Mouse (Mus musculus) forebrain, embryonic 11.5 days (tissue): ENCODE results near the gene Ech1. TPM values are rescaled to one million over a fixed set of nuclear protein-coding genes. Genes with fewer than 3 reads are reported as not detected.
"Not testable (repeated sequence)": the region's sequence is repeated elsewhere in the genome, so short reads cannot be mapped to it uniquely, and the experiment has no call there.

ENCODE experiments used
- ATAC-seq: fragments of 200-750 bp; cut with Nextera tagmentation; replicated peaks from 2 replicates; pipeline ENCODE4 v1.8.0; 2017; ENCODE audit warnings: moderate TSS enrichment; ENCODE audit not compliant: low FRiP score
- DNase-seq: peaks from one replicate; pipeline ENCODE4 v3.0.0-alpha.2; 2017; ENCODE audit warnings: low spot score
- H3K27ac ChIP-seq: fragments of 300-500 bp; sonication (generic); 2 replicates; pipeline ENCODE4 v1.5.1; 2014; ENCODE audit warnings: low read depth, low read length
- H3K27me3 ChIP-seq: fragments of 300-500 bp; sonication (generic); 2 replicates; pipeline ENCODE4 v1.6.1; 2014; ENCODE audit warnings: mild to moderate bottlenecking, low read length, mixed read lengths; ENCODE audit not compliant: control insufficient read depth, insufficient read depth
- H3K36me3 ChIP-seq: fragments of 300-500 bp; sonication (generic); 2 replicates; pipeline ENCODE4 v1.6.1; 2014; ENCODE audit warnings: mild to moderate bottlenecking, low read length, moderate library complexity, mixed read lengths; ENCODE audit not compliant: control insufficient read depth, insufficient read depth
- H3K4me1 ChIP-seq: fragments of 300-500 bp; sonication (generic); replicated peaks from 2 replicates; pipeline ENCODE4 v1.6.1; 2014; ENCODE audit warnings: low read length, mixed read lengths; ENCODE audit not compliant: control insufficient read depth, insufficient read depth
- H3K4me2 ChIP-seq: fragments of 300-500 bp; sonication (generic); 2 replicates; pipeline ENCODE4 v1.6.1; 2014; ENCODE audit warnings: low read depth, mild to moderate bottlenecking, low read length, moderate library complexity, mixed read lengths; ENCODE audit not compliant: severe bottlenecking
- H3K4me3 ChIP-seq: fragments of 300-500 bp; sonication (generic); 2 replicates; pipeline ENCODE4 v1.5.1; 2014; ENCODE audit warnings: low read depth, low read length
- H3K9ac ChIP-seq: fragments of 300-500 bp; sonication (generic); 2 replicates; pipeline ENCODE4 v1.6.1; 2014; ENCODE audit warnings: low read length
- H3K9me3 ChIP-seq: fragments of 300-500 bp; sonication (generic); 2 replicates; pipeline ENCODE4 v1.6.1; 2016; ENCODE audit warnings: low read length, mixed read lengths; ENCODE audit not compliant: control insufficient read depth
- WGBS: fragments of 180-500 bp; shearing (Covaris S2); extraction: QIAGEN DNeasy Blood & Tissue Kit; methylation state at CpG from one replicate; pipeline ENCODE4 v1.1.7; 2014; 5-methylcytosine and 5-hydroxymethylcytosine counted together
- polyA plus RNA-seq: library from polyadenylated mRNA; unstranded; fragments of >200 nt; fragmentation: Nextera tagmentation; extraction: Ambion mirVana; gene quantifications from 2 replicates; pipeline ENCODE4 v1.2.1, GENCODE M21; 2014

Ech1 gene
- polyA plus RNA-seq, 1 experiment from 2014 or later = 74.0 TPM

DNA sequence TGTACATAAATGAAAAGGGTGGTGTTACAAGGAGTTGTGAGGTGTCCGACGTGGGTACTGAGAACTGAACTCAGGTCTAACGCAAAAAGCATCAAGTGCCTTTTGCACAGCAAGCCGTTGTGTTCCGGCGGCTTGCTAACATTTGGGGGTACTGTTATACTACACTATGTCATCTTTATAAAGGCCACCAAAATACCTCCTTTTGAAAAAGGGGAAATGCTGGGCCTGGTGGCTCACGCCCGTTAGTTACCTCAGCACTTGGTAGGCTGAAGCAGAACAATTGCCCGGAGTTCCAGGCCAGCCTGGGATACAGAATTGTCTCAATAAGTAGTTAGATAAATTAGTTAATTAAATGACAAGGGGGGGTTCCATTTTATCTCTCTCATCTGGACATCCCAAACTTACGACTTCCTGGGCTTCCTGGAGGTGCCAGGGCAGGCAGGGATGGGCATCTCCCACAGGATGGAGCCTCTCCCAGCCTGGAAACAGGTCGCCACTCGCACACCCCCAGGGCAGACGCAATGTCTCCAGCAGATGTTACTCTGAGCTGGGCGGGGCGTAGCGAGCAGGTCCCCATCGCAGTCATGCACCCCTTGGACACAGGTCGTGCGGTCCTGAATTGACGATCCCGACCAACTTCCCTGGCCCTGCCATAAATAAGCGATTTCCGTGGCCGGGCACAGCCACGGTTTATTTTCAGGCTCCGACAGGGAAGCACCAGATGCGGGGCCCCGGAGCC, 41.9 kb downstream of the Ech1 start:
- DNase-seq = no peak
- Histone ChIP-seq H3K27ac (no peak overlapping the region), H3K9ac (no peak overlapping the region), H3K4me2 (no peak overlapping the region), H3K4me3 (no peak overlapping the region), H3K4me1 (peaks cover 5% of the 10 kb centered on the region), H3K36me3 (no peaks in the 10 kb centered on the region), H3K27me3 (no peaks in the 10 kb centered on the region), H3K9me3 (no peaks in the 10 kb centered on the region)
- 92% methylated on average over 28 of the region's 28 CpGs for WGBS
- no peak; the same call in 1 of the 2 replicates for ATAC-seq

DNA sequence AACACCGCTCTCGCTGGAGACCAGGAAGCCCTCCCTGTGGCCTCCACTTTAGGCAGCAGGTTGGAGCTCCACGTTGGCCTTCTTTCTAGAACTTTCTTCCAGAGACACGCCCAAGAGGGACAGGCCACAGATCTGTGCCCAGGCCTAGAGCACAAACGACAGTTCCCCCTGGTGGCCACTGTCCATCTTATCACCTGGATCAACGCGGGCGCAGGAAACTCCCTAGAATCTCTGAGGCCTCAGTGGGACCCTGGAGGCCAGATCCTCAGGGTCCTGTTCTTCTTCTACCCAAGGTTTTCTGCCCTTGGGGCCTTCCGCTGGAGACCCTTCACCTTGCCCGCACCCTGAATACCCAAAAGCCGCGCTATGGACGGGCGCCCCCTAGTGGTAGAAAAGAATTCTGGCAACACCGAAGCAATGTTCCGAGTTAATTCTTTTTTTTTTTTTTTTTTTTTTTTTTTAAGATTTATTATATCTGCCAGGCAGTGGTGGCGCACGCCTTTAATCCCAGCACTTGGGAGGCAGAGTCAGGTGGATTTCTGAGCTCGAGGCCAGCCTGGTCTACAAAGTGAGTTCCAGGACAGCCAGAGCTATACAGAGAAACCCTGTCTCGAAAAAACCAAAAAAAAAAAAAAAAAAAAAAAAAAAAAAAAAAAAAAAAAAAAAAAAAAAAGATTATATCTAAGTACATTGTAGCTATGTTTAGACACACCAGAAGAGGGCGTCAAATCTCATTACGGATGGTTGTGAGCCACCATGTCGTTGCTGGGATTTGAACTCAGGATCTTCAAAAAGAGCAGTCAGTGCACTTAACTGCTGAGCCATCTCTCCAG, 42.7 kb downstream of the Ech1 start:
- not testable (repeated sequence) for H3K36me3 ChIP-seq, H3K9ac ChIP-seq, H3K4me2 ChIP-seq, H3K27me3 ChIP-seq, H3K4me1 ChIP-seq, ATAC-seq, H3K9me3 ChIP-seq, H3K4me3 ChIP-seq, H3K27ac ChIP-seq
- WGBS = 31% methylated on average over 23 of the region's 23 CpGs
- peak; percentile 82 for DNase-seq

- WGBS = 89% methylated on average over 24 of the region's 24 CpGs
- no peak overlapping the region for H3K4me3 ChIP-seq
- H3K4me2 ChIP-seq = no peak overlapping the region
- DNase-seq (no peak), ATAC-seq (no peak)
- no peak overlapping the region for H3K9ac ChIP-seq
- no peak overlapping the region for H3K27ac ChIP-seq
- H3K27me3 ChIP-seq = no peaks in the 10 kb centered on the region
- no peaks in the 10 kb centered on the region for H3K36me3 ChIP-seq
- no peaks in the 10 kb centered on the region for H3K9me3 ChIP-seq
- H3K4me1 ChIP-seq = no peaks in the 10 kb centered on the region
Measured at GRCm38 (mm10) chr7:28870901-28871664, 46.1 kb downstream of the Ech1 start.

- no peak overlapping the region for H3K4me3 ChIP-seq
- no peaks in the 10 kb centered on the region for H3K27me3 ChIP-seq
- DNase-seq (no peak), ATAC-seq (no peak)
- no peaks in the 10 kb centered on the region for H3K36me3 ChIP-seq
- no peak overlapping the region for H3K9ac ChIP-seq
- no peak overlapping the region for H3K4me2 ChIP-seq
- H3K4me1 ChIP-seq = no peaks in the 10 kb centered on the region
- no peaks in the 10 kb centered on the region for H3K9me3 ChIP-seq
- WGBS = 80% methylated on average over 2 of the region's 2 CpGs
- H3K27ac ChIP-seq = no peak overlapping the region
Measured at GRCm38 (mm10) chr7:28874565-28874964, 49.5 kb downstream of the Ech1 start.

GRCm38 (mm10) chr7:28876099-28876498, 51.1 kb downstream of the Ech1 start:
- Histone ChIP-seq H3K9ac (no peak overlapping the region), H3K27me3 (no peaks in the 10 kb centered on the region), H3K4me1 (no peaks in the 10 kb centered on the region), H3K9me3 (no peaks in the 10 kb centered on the region), H3K4me2 (no peak overlapping the region), H3K4me3 (no peak overlapping the region), H3K36me3 (no peaks in the 10 kb centered on the region), H3K27ac (no peak overlapping the region)
- ATAC-seq (no peak), DNase-seq (no peak)
- 85% methylated on average over 4 of the region's 4 CpGs for WGBS

GRCm38 (mm10) chr7:28877155-28877554, 52.1 kb downstream of the Ech1 start:
- H3K4me2 ChIP-seq = no peak overlapping the region
- H3K36me3 ChIP-seq = no peaks in the 10 kb centered on the region
- H3K9ac ChIP-seq = no peak overlapping the region
- no peak for ATAC-seq
- no peaks in the 10 kb centered on the region for H3K9me3 ChIP-seq
- H3K27ac ChIP-seq = no peak overlapping the region
- no peaks in the 10 kb centered on the region for H3K27me3 ChIP-seq
- H3K4me1 ChIP-seq = no peaks in the 10 kb centered on the region
- 89% methylated on average over 7 of the region's 7 CpGs for WGBS
- DNase-seq = no peak
- H3K4me3 ChIP-seq = no peak overlapping the region

- Histone ChIP-seq H3K4me1 (no peaks in the 10 kb centered on the region), H3K9ac (no peak overlapping the region), H3K27ac (no peak overlapping the region), H3K4me3 (no peak overlapping the region), H3K36me3 (no peaks in the 10 kb centered on the region), H3K4me2 (no peak overlapping the region), H3K9me3 (no peaks in the 10 kb centered on the region), H3K27me3 (no peaks in the 10 kb centered on the region)
- ATAC-seq (no peak), DNase-seq (no peak)
- WGBS = 86% methylated on average over 4 of the region's 4 CpGs
Measured at GRCm38 (mm10) chr7:28877856-28878255, 52.8 kb downstream of the Ech1 start.

DNA sequence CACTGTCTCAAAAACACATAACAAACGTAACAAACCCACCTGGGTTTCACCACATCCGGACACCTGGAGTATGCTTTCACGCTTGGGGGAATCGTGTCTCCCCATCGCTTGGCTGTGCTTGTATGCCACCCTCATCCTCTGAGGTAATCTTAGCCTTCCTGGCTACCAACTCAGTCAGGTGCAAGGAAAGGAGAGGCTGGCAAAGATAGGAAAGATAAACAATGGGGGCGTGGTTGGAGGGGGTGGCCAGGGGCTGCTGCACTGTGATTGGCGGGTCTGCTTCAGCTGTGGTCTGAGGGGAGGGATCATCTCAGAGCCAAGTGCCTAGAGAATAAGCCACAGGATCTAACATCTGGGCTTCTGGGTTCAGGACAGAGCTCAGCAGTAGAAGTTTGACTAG, 54.6 kb downstream of the Ech1 start:
- WGBS = 81% methylated on average over 7 of the region's 7 CpGs
- Histone ChIP-seq H3K9me3 (no peaks in the 10 kb centered on the region), H3K27me3 (no peaks in the 10 kb centered on the region), H3K4me3 (no peak overlapping the region), H3K4me2 (no peak overlapping the region), H3K9ac (no peak overlapping the region), H3K4me1 (no peaks in the 10 kb centered on the region), H3K36me3 (no peaks in the 10 kb centered on the region), H3K27ac (no peak overlapping the region)
- ATAC-seq = no peak
- no peak for DNase-seq
